Mouse (Mus musculus): Measurements from ENCODE around the gene Cep70. TPM values are rescaled to one million over a fixed set of nuclear protein-coding genes. Genes with fewer than 3 reads are reported as not detected.

The Cep70 gene
- polyA plus RNA-seq, 1 experiment from 2014 or later: 32.0 TPM

GRCm38 (mm10) chr9:99336538-99336937, 93.4 kb downstream of the Cep70 start:
- no peak overlapping the region for H3K9ac ChIP-seq (ENCODE audit: low read depth, low read length)
- H3K4me2 ChIP-seq (replicated peaks; ENCODE audit: low read depth, low read length): no peak overlapping the region
- H3K9me3 ChIP-seq (ENCODE audit: control insufficient read depth, low read length): no peaks in the 10 kb centered on the region
- WGBS: 85% methylated on average over 4 of the region's 4 CpGs
- no peaks in the 10 kb centered on the region for H3K36me3 ChIP-seq (ENCODE audit: control insufficient read depth, insufficient read depth, low read length)
- no peak overlapping the region for H3K27ac ChIP-seq (ENCODE audit: low read depth, low read length)
- H3K4me3 ChIP-seq (ENCODE audit: low read length): no peak overlapping the region
- H3K4me1 ChIP-seq (ENCODE audit: control insufficient read depth, insufficient read depth, low read length): no peaks in the 10 kb centered on the region
- no peaks in the 10 kb centered on the region for H3K27me3 ChIP-seq (ENCODE audit: control insufficient read depth, insufficient read depth, low read length)
- ATAC-seq (ENCODE audit: low FRiP score, low TSS enrichment): no peak

GRCm38 (mm10) chr9:99338293-99338692, 95.1 kb downstream of the Cep70 start:
- H3K4me2 ChIP-seq (replicated peaks; ENCODE audit: low read depth, low read length): no peak overlapping the region
- no peaks in the 10 kb centered on the region for H3K36me3 ChIP-seq (ENCODE audit: control insufficient read depth, insufficient read depth, low read length)
- no peaks in the 10 kb centered on the region for H3K4me1 ChIP-seq (ENCODE audit: control insufficient read depth, insufficient read depth, low read length)
- H3K9me3 ChIP-seq (ENCODE audit: control insufficient read depth, low read length): no peaks in the 10 kb centered on the region
- H3K27me3 ChIP-seq (ENCODE audit: control insufficient read depth, insufficient read depth, low read length): no peaks in the 10 kb centered on the region
- H3K9ac ChIP-seq (ENCODE audit: low read depth, low read length): no peak overlapping the region
- H3K27ac ChIP-seq (ENCODE audit: low read depth, low read length): no peak overlapping the region
- no peak overlapping the region for H3K4me3 ChIP-seq (ENCODE audit: low read length)
- WGBS: 73% methylated on average over 1 of the region's 1 CpGs
- no peak for ATAC-seq (ENCODE audit: low FRiP score, low TSS enrichment)

GRCm38 (mm10) chr9:99339182-99339581, 96.0 kb downstream of the Cep70 start:
- Histone ChIP-seq H3K27me3 (ENCODE audit: control insufficient read depth, insufficient read depth, low read length) (no peaks in the 10 kb centered on the region), H3K9ac (ENCODE audit: low read depth, low read length) (no peak overlapping the region), H3K27ac (ENCODE audit: low read depth, low read length) (no peak overlapping the region), H3K4me3 (ENCODE audit: low read length) (no peak overlapping the region), H3K9me3 (ENCODE audit: control insufficient read depth, low read length) (no peaks in the 10 kb centered on the region), H3K36me3 (ENCODE audit: control insufficient read depth, insufficient read depth, low read length) (no peaks in the 10 kb centered on the region), H3K4me1 (ENCODE audit: control insufficient read depth, insufficient read depth, low read length) (no peaks in the 10 kb centered on the region), H3K4me2 (replicated peaks; ENCODE audit: low read depth, low read length) (no peak overlapping the region)
- WGBS: 84% methylated on average over 1 of the region's 1 CpGs
- no peak for ATAC-seq (ENCODE audit: low FRiP score, low TSS enrichment)

DNA sequence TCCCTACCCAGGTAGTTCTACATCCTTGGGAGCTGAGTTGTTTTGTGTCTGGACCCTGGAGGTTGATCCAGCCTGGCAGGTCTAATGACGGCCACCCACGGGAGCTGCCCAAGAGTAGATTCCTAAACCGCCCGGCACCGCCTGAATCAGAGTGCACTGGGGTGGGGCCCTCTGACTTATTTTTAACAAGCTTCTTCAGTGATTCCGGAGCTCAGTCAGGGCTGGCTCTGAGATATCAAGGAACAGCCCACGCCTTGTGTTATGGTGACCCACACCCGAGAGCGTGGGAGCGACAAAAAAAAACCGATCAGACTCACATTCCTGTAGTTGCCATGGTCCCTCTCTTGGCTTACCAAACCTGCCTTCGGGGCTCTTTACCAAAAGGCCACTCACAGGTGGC, 97.0 kb downstream of the Cep70 start:
- H3K36me3 ChIP-seq (ENCODE audit: control insufficient read depth, insufficient read depth, low read length): no peaks in the 10 kb centered on the region
- no peaks in the 10 kb centered on the region for H3K9me3 ChIP-seq (ENCODE audit: control insufficient read depth, low read length)
- no peak overlapping the region for H3K27ac ChIP-seq (ENCODE audit: low read depth, low read length)
- no peaks in the 10 kb centered on the region for H3K4me1 ChIP-seq (ENCODE audit: control insufficient read depth, insufficient read depth, low read length)
- H3K4me2 ChIP-seq (replicated peaks; ENCODE audit: low read depth, low read length): no peak overlapping the region
- ATAC-seq (ENCODE audit: low FRiP score, low TSS enrichment): no peak
- H3K9ac ChIP-seq (ENCODE audit: low read depth, low read length): no peak overlapping the region
- no peak overlapping the region for H3K4me3 ChIP-seq (ENCODE audit: low read length)
- no peaks in the 10 kb centered on the region for H3K27me3 ChIP-seq (ENCODE audit: control insufficient read depth, insufficient read depth, low read length)
- whole genome bisulfite sequencing: 78% methylated on average over 12 of the region's 12 CpGs

DNA sequence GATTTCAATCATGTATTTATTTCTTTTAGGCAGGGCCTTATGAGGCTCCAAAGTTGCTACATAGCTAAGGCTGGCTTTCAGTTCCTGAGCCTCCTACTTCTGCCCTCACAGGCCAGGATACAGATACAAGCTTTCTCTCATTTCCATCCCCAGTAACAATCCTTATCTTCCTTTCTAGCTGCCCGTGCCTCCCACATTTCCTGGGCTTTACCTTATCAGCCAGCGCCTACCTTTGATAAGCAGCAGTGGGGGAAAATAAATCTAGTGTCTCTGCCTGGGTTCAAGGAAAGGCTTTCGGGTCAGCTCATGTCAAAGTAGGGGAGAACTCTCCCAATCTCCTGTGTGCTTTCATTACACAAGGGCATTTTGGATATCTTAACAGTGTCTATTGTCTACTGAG, 98.4 kb downstream of the Cep70 start:
- H3K27ac ChIP-seq (ENCODE audit: low read depth, low read length): no peak overlapping the region
- no peaks in the 10 kb centered on the region for H3K27me3 ChIP-seq (ENCODE audit: control insufficient read depth, insufficient read depth, low read length)
- no peaks in the 10 kb centered on the region for H3K4me1 ChIP-seq (ENCODE audit: control insufficient read depth, insufficient read depth, low read length)
- no peak for ATAC-seq (ENCODE audit: low FRiP score, low TSS enrichment)
- no peaks in the 10 kb centered on the region for H3K36me3 ChIP-seq (ENCODE audit: control insufficient read depth, insufficient read depth, low read length)
- H3K9ac ChIP-seq (ENCODE audit: low read depth, low read length): no peak overlapping the region
- no peak overlapping the region for H3K4me3 ChIP-seq (ENCODE audit: low read length)
- no peaks in the 10 kb centered on the region for H3K9me3 ChIP-seq (ENCODE audit: control insufficient read depth, low read length)
- H3K4me2 ChIP-seq (replicated peaks; ENCODE audit: low read depth, low read length): no peak overlapping the region
- WGBS: 82% methylated on average over 3 of the region's 3 CpGs

GRCm38 (mm10) chr9:99345351-99345792, 102.2 kb downstream of the Cep70 start:
- WGBS: 27% methylated on average over 4 of the region's 4 CpGs
- Histone ChIP-seq H3K27ac (ENCODE audit: low read depth, low read length) (no peak overlapping the region), H3K36me3 (ENCODE audit: control insufficient read depth, insufficient read depth, low read length) (no peaks in the 10 kb centered on the region), H3K27me3 (ENCODE audit: control insufficient read depth, insufficient read depth, low read length) (no peaks in the 10 kb centered on the region), H3K4me3 (ENCODE audit: low read length) (no peak overlapping the region), H3K9me3 (ENCODE audit: control insufficient read depth, low read length) (no peaks in the 10 kb centered on the region), H3K4me2 (replicated peaks; ENCODE audit: low read depth, low read length) (no peak overlapping the region), H3K4me1 (ENCODE audit: control insufficient read depth, insufficient read depth, low read length) (no peaks in the 10 kb centered on the region), H3K9ac (ENCODE audit: low read depth, low read length) (no peak overlapping the region)
- no peak for ATAC-seq (ENCODE audit: low FRiP score, low TSS enrichment)

Other genes starting within 250 kb of the Cep70 start
- 0.13 TPM in 1 of 2 replicates, not detected in the other for gene Gm1123, start 207.7 kb upstream of the Cep70 start, polyA plus RNA-seq (2014; fragmentation: Nextera tagmentation; extraction: Ambion mirVana)
- gene Pik3cb, start 102.7 kb upstream of the Cep70 start, polyA plus RNA-seq (2014; fragmentation: Nextera tagmentation; extraction: Ambion mirVana): 1.0 and 1.1 TPM in 2 replicates
- not detected in 2 replicates for gene Faiml, start 6.1 kb upstream of the Cep70 start, polyA plus RNA-seq (2014; fragmentation: Nextera tagmentation; extraction: Ambion mirVana)
- 0.17 and 0.76 TPM in 2 replicates for gene Esyt3, start 115.2 kb downstream of the Cep70 start, polyA plus RNA-seq (2014; fragmentation: Nextera tagmentation; extraction: Ambion mirVana)
- gene Mras, start 194.0 kb downstream of the Cep70 start, polyA plus RNA-seq (2014; fragmentation: Nextera tagmentation; extraction: Ambion mirVana): 9.9 and 11.8 TPM in 2 replicates
- not detected in 2 replicates for gene Nme9, start 208.1 kb downstream of the Cep70 start, polyA plus RNA-seq (2014; fragmentation: Nextera tagmentation; extraction: Ambion mirVana)